Mouse (Mus musculus) myocyte (in vitro differentiated cells): ENCODE measurements around the gene Tnfrsf17. TPM values are rescaled to one million over a fixed set of nuclear protein-coding genes. Genes with fewer than 3 reads are reported as not detected.

ENCODE experiments used
- H3K27me3 ChIP-seq: one replicate; pipeline ENCODE4 v1.6.1; 2011; ENCODE audit not compliant: control insufficient read depth, insufficient read depth, insufficient read length
- H3K36me3 ChIP-seq: one replicate; pipeline ENCODE4 v1.6.1; 2011; ENCODE audit not compliant: control insufficient read depth, insufficient read depth
- H3K4me2 ChIP-seq: one replicate; pipeline ENCODE4 v1.6.1; 2011; ENCODE audit warnings: low read depth, control low read depth
- H3K4me3 ChIP-seq: one replicate; pipeline ENCODE4 v1.5.1; 2011; ENCODE audit warnings: mild to moderate bottlenecking, control low read depth, moderate library complexity
- H3K79me2 ChIP-seq: one replicate; pipeline ENCODE4 v1.6.1; 2011; ENCODE audit not compliant: control insufficient read depth, insufficient read depth
- H3ac ChIP-seq: one replicate; pipeline ENCODE4 v1.6.1; 2011; ENCODE audit not compliant: control insufficient read depth, insufficient read length
- CEBPB ChIP-seq: IDR thresholded peaks from 2 replicates; pipeline ENCODE4 v1.6.1; 2011; ENCODE audit warnings: mild to moderate bottlenecking, moderate library complexity; ENCODE audit not compliant: poor library complexity, insufficient read depth, severe bottlenecking
- E2F4 ChIP-seq: IDR thresholded peaks from one replicate; pipeline ENCODE4 v1.6.1; 2011; ENCODE audit warnings: mild to moderate bottlenecking, control low read depth, moderate library complexity; ENCODE audit not compliant: insufficient read depth
- MAX ChIP-seq: IDR thresholded peaks from one replicate; pipeline ENCODE4 v1.6.1; 2011; ENCODE audit warnings: low read depth, mild to moderate bottlenecking, control low read depth
- MYOD1 ChIP-seq, 3 experiments: IDR thresholded peaks; one replicate each; pipeline ENCODE4 v1.6.1; 2011; ENCODE audit warnings: control low read depth in 2 of 3, low read depth in 2 of 3, mild to moderate bottlenecking in 2 of 3, moderate library complexity in 1 of 3; ENCODE audit not compliant: insufficient read length in 2 of 3, control insufficient read depth in 1 of 3
- MYOG ChIP-seq, 3 experiments: IDR thresholded peaks; one replicate each; pipeline ENCODE4 v1.6.1; 2011; ENCODE audit warnings: control low read depth in 2 of 3, low read depth in 2 of 3, mild to moderate bottlenecking in 2 of 3; ENCODE audit not compliant: insufficient read length in 2 of 3, control insufficient read depth in 1 of 3, insufficient read depth in 1 of 3
- POLR2A ChIP-seq: IDR thresholded peaks from one replicate; pipeline ENCODE4 v1.6.1; 2011; ENCODE audit warnings: low read depth, mild to moderate bottlenecking, control low read depth, moderate library complexity; ENCODE audit not compliant: insufficient read length
- POLR2AphosphoS2 ChIP-seq: IDR thresholded peaks from one replicate; pipeline ENCODE4 v1.6.1; 2011; ENCODE audit warnings: low read depth, control low read depth; ENCODE audit not compliant: insufficient read length
- REST ChIP-seq: IDR thresholded peaks from one replicate; pipeline ENCODE4 v1.6.1; 2011; ENCODE audit warnings: mild to moderate bottlenecking, control low read depth, moderate library complexity; ENCODE audit not compliant: insufficient read depth, insufficient read length
- SRF ChIP-seq: IDR thresholded peaks from one replicate; pipeline ENCODE4 v1.6.1; 2011; ENCODE audit warnings: low read depth; ENCODE audit not compliant: control insufficient read depth, insufficient read length
- TCF12 ChIP-seq: IDR thresholded peaks from one replicate; pipeline ENCODE4 v1.6.1; 2011; ENCODE audit warnings: mild to moderate bottlenecking, control low read depth; ENCODE audit not compliant: poor library complexity, insufficient read depth, severe bottlenecking
- TCF3 ChIP-seq: IDR thresholded peaks from one replicate; pipeline ENCODE4 v1.6.1; 2011; ENCODE audit warnings: low read depth, control low read depth; ENCODE audit not compliant: insufficient read length
- USF1 ChIP-seq: IDR thresholded peaks from one replicate; pipeline ENCODE4 v1.6.1; 2011; ENCODE audit warnings: low read depth, mild to moderate bottlenecking, control low read depth, moderate library complexity
- polyA plus RNA-seq: library from polyadenylated mRNA; unstranded; fragments of >200 nt; fragmentation: generic; extraction: Trizol; gene quantifications from one replicate; pipeline ENCODE4 v1.2.1, GENCODE M21; 2012; ENCODE audit warnings: missing spikeins

Tnfrsf17 gene
- polyA plus RNA-seq, 1 experiment: not detected

GRCm38 (mm10) chr16:11366851-11367250 is 53.2 kb downstream of the Tnfrsf17 start:
- no peak overlapping the region for H3ac ChIP-seq
- TF ChIP-seq POLR2A (no peak), MYOD1 (IDR thresholded peaks at IDR 0.05; ENCODE audit: control insufficient read depth in 1 of 3, insufficient read length in 2 of 3, low read depth in 2 of 3) (no peak), CEBPB (no peak), MAX (no peak), TCF3 (no peak), REST (no peak), TCF12 (no peak), POLR2AphosphoS2 (no peak), MYOG (IDR thresholded peaks at IDR 0.05; ENCODE audit: control insufficient read depth in 1 of 3, insufficient read depth in 1 of 3, insufficient read length in 2 of 3, low read depth in 2 of 3) (no peak), SRF (no peak), USF1 (no peak), E2F4 (no peak)

GRCm38 (mm10) chr16:11368412-11368811 is 54.8 kb downstream of the Tnfrsf17 start:
- Histone ChIP-seq H3K36me3 (no peaks in the 10 kb centered on the region), H3K79me2 (no peaks in the 10 kb centered on the region), H3K4me2 (no peak overlapping the region), H3K4me3 (no peak overlapping the region), H3K27me3 (no peaks in the 10 kb centered on the region), H3ac (no peak overlapping the region)
- TF ChIP-seq TCF3: no peak
- no peak for TF ChIP-seq TCF12
- no peak for TF ChIP-seq REST
- no peak for TF ChIP-seq POLR2AphosphoS2
- no peak for TF ChIP-seq CEBPB
- no peak for TF ChIP-seq E2F4
- TF ChIP-seq MYOG (IDR thresholded peaks at IDR 0.05; ENCODE audit: control insufficient read depth in 1 of 3, insufficient read depth in 1 of 3, insufficient read length in 2 of 3, low read depth in 2 of 3): no peak
- no peak for TF ChIP-seq USF1
- no peak for TF ChIP-seq POLR2A
- TF ChIP-seq SRF: no peak
- TF ChIP-seq MYOD1 (IDR thresholded peaks at IDR 0.05; ENCODE audit: control insufficient read depth in 1 of 3, insufficient read length in 2 of 3, low read depth in 2 of 3): no peak
- no peak for TF ChIP-seq MAX

More at GRCm38 (mm10) chr16:11366851-11367250, 53.2 kb downstream of the Tnfrsf17 start:
- Histone ChIP-seq H3K27me3 (no peaks in the 10 kb centered on the region), H3K4me2 (no peak overlapping the region), H3K36me3 (no peaks in the 10 kb centered on the region), H3K4me3 (no peak overlapping the region), H3K79me2 (no peaks in the 10 kb centered on the region)

- no peak overlapping the region for H3K4me3 ChIP-seq
- no peak overlapping the region for H3ac ChIP-seq
- no peak for TF ChIP-seq MYOG (IDR thresholded peaks at IDR 0.05; ENCODE audit: control insufficient read depth in 1 of 3, insufficient read depth in 1 of 3, insufficient read length in 2 of 3, low read depth in 2 of 3)
- no peaks in the 10 kb centered on the region for H3K79me2 ChIP-seq
- H3K36me3 ChIP-seq: no peaks in the 10 kb centered on the region
- H3K4me2 ChIP-seq: no peak overlapping the region
- H3K27me3 ChIP-seq: no peaks in the 10 kb centered on the region
Measured at GRCm38 (mm10) chr16:11369162-11369561, 55.5 kb downstream of the Tnfrsf17 start.

- H3ac ChIP-seq: no peak overlapping the region
- H3K4me2 ChIP-seq: no peak overlapping the region
- H3K27me3 ChIP-seq: no peaks in the 10 kb centered on the region
- TF ChIP-seq MAX (no peak), TCF12 (no peak), TCF3 (no peak), POLR2AphosphoS2 (no peak), SRF (no peak), POLR2A (no peak), REST (no peak), CEBPB (no peak), MYOD1 (IDR thresholded peaks at IDR 0.05; ENCODE audit: control insufficient read depth in 1 of 3, insufficient read length in 2 of 3, low read depth in 2 of 3) (no peak), MYOG (IDR thresholded peaks at IDR 0.05; ENCODE audit: control insufficient read depth in 1 of 3, insufficient read depth in 1 of 3, insufficient read length in 2 of 3, low read depth in 2 of 3) (no peak), E2F4 (no peak), USF1 (no peak)
- no peak overlapping the region for H3K4me3 ChIP-seq
- H3K36me3 ChIP-seq: no peaks in the 10 kb centered on the region
- no peaks in the 10 kb centered on the region for H3K79me2 ChIP-seq
Measured at GRCm38 (mm10) chr16:11369642-11370041, 56.0 kb downstream of the Tnfrsf17 start.

Other genes starting within 250 kb of the Tnfrsf17 start
- 103 TPM for gene Litaf, start 247.7 kb upstream of the Tnfrsf17 start, polyA plus RNA-seq
- 9.7 TPM for gene Txndc11, start 179.2 kb upstream of the Tnfrsf17 start, polyA plus RNA-seq
- gene Zc3h7a, start 137.4 kb upstream of the Tnfrsf17 start, polyA plus RNA-seq: 11.4 TPM
- 42.9 TPM for gene Rsl1d1, start 110.5 kb upstream of the Tnfrsf17 start, polyA plus RNA-seq
- 54.9 TPM for gene Gspt1, start 59.5 kb upstream of the Tnfrsf17 start, polyA plus RNA-seq
- 1.7 TPM for gene Snx29, start 9.1 kb downstream of the Tnfrsf17 start, polyA plus RNA-seq